ENCODE assay signal across 8 mouse cellular contexts in genomic region chr1:57394051-57394450, GRCm38 (mm10). TPM values are rescaled to one million over a fixed set of nuclear protein-coding genes. Genes with fewer than 3 reads are reported as not detected.
DNase-seq lines count a peak whose midpoint lies in the region; ATAC-seq and TF ChIP-seq lines count a peak whose summit lies in the region.

No protein-coding gene starts in this region.

- 54% methylated on average over 3 of the region's 3 CpGs for WGBS in liver, postnatal 0 days (ENCODE audit: insufficient replicate concordance)

- intact Hi-C loops in gastrocnemius, adult 2 months (cut with DNase I): no loop called here
- intact Hi-C loops in heart, postnatal 14 days (cut with DNase I): no loop called here

- H3K4me1 ChIP-seq in liver, postnatal 0 days (ENCODE audit: insufficient read depth): peaks cover 4% of the 10 kb centered on the region; the same call in 1 of the 2 replicates

- no peak overlapping the region for H3K4me2 ChIP-seq in liver, postnatal 0 days (ENCODE audit: low read depth, low read length)

- peaks cover 8% of the 10 kb centered on the region for H3K36me3 ChIP-seq in liver, postnatal 0 days (replicated peaks; ENCODE audit: insufficient read depth, low read length)
- 0 out of 2 replicates have a peak, but pooled peaks cover 3% of the 10 kb centered on the region for H3K36me3 ChIP-seq in splenic B cell, adult 2 months (ENCODE audit: control insufficient read depth, insufficient read depth, low read length, poor library complexity, severe bottlenecking)

- no peak overlapping the region for H3K9ac ChIP-seq in liver, postnatal 0 days (replicated peaks)

- no peak for ATAC-seq in liver, postnatal 0 days

- peak; percentile 27 for DNase-seq in gastrocnemius, adult 2 months
- no peak for DNase-seq in gastrocnemius, postnatal 25 days
- DNase-seq in spleen, postnatal 36 days (ENCODE audit: low spot score in 2 of 2): peak; percentile 17 to 51
- DNase-seq in spleen, adult 12 weeks (ENCODE audit: low spot score): no peak
- peak; percentile 45 for DNase-seq in c-Kit-positive CD71-positive TER-119-negative erythroid progenitor cells, embryonic 14.5 days (ENCODE audit: low read depth)
- peak; percentile 44 to 68 for DNase-seq in heart, postnatal 14 days
- peak; percentile 59 for DNase-seq in liver, postnatal 0 days
- DNase-seq in splenic B cell, adult 2 months (ENCODE audit: low read depth, low spot score): peak; percentile 76

- peak; percentile 85 for TF ChIP-seq CTCF in gastrocnemius, adult 2 months (IDR thresholded peaks at IDR 0.05)
- peak; percentile 87 for TF ChIP-seq CTCF in liver, postnatal 0 days (IDR thresholded peaks at IDR 0.05; ENCODE audit: low read depth)

- no peak overlapping the region for H3K27ac ChIP-seq in gastrocnemius, adult 2 months
- H3K27ac ChIP-seq in liver, postnatal 0 days (ENCODE audit: low read depth): no peak overlapping the region

- H3K4me3 ChIP-seq in gastrocnemius, adult 2 months: no peak overlapping the region
- H3K4me3 ChIP-seq in liver, postnatal 0 days (ENCODE audit: low read depth, low read length): no peak overlapping the region

- H3K9me3 ChIP-seq in liver, postnatal 0 days (ENCODE audit: low read length): no peaks in the 10 kb centered on the region

- H3K27me3 ChIP-seq in liver, postnatal 0 days (ENCODE audit: insufficient read depth, low read length): no peaks in the 10 kb centered on the region
- H3K27me3 ChIP-seq in splenic B cell, adult 2 months (ENCODE audit: control insufficient read depth, insufficient read depth, low read length, poor library complexity, severe bottlenecking): no peaks in the 10 kb centered on the region

- no peak for TF ChIP-seq EP300 in liver, postnatal 0 days (IDR thresholded peaks at IDR 0.05; ENCODE audit: low read depth)

RNA-seq across cellular contexts. Expression of gene Maip1, which starts 12.1 kb away (rescaled TPM):
- 1 to 10 TPM; 8.1 to 9.8 TPM for total RNA-seq in gastrocnemius, adult 2 months (2021)
- 1 to 10 TPM; 7.0 to 8.2 TPM for total RNA-seq in gastrocnemius, postnatal 25 days (2021)
- total RNA-seq in heart, postnatal 14 days (2021): 10 to 100 TPM; 10.6 to 11.0 TPM
- polyA plus RNA-seq in liver, postnatal 0 days (2015; fragmentation: Nextera tagmentation; extraction: Ambion mirVana): 8.2 and 9.3 TPM in 2 replicates

RNA-seq across cellular contexts. Expression of gene Tyw5, which starts 12.8 kb away (rescaled TPM):
- 1 to 10 TPM; 3.8 to 5.1 TPM for total RNA-seq in gastrocnemius, adult 2 months (2021)
- total RNA-seq in gastrocnemius, postnatal 25 days (2021): 1 to 10 TPM; 4.5 to 4.6 TPM
- 1 to 10 TPM; 5.6 to 5.8 TPM for total RNA-seq in heart, postnatal 14 days (2021)
- polyA plus RNA-seq in liver, postnatal 0 days (2015; fragmentation: Nextera tagmentation; extraction: Ambion mirVana): 11.6 and 13.9 TPM in 2 replicates

RNA-seq across cellular contexts. Expression of gene 1700066M21Rik, which starts 16.6 kb away (rescaled TPM):
- total RNA-seq in gastrocnemius, adult 2 months (2021): 1 to 10 TPM; 2.1 to 2.6 TPM
- 1 to 10 TPM; 2.3 to 2.5 TPM for total RNA-seq in gastrocnemius, postnatal 25 days (2021)
- total RNA-seq in heart, postnatal 14 days (2021): 1 to 10 TPM; 3.0 to 3.1 TPM
- polyA plus RNA-seq in liver, postnatal 0 days (2015; fragmentation: Nextera tagmentation; extraction: Ambion mirVana): 6.2 and 6.8 TPM in 2 replicates

Comparison
In these comparisons a context has a peak if more than half of its experiments do, and no peak if none do; other contexts are left out.
1. DNase-seq: peak in gastrocnemius, adult 2 months (single experiment), spleen, postnatal 36 days (2 of 2), c-Kit-positive CD71-positive TER-119-negative erythroid progenitor cells, embryonic 14.5 days (single experiment), heart, postnatal 14 days (2 of 2), liver, postnatal 0 days (single experiment) and splenic B cell, adult 2 months (single experiment); none in gastrocnemius, postnatal 25 days (single experiment) and spleen, adult 12 weeks (single experiment).